Mouse (Mus musculus) mouse trophoblast stem cell (cell line): ENCODE data around the gene Slc44a2.
"Not testable (repeated sequence)": the region's sequence is repeated elsewhere in the genome, so short reads cannot be mapped to it uniquely, and the experiment has no call there.

Experiments used
- in situ Hi-C, 2 experiments: fragments of 300-500 bp; cut with MseI, MboI; formaldehyde crosslinking; loops; 2 replicates in 1 of 2; 3 replicates in 1 of 2; pipeline ENCODE4 v1.15.1; 2025

Slc44a2 gene

GRCm38 (mm10) chr9:21305065-21305464 is 15.4 kb upstream of the Slc44a2 start:
- in situ Hi-C loops, result no loop called here

- in situ Hi-C loops, result no loop called here
These were observed 11.3 kb upstream of the Slc44a2 start for GRCm38 (mm10) chr9:21309150-21309741.

GRCm38 (mm10) chr9:21311695-21312094 is 8.8 kb upstream of the Slc44a2 start:
- in situ Hi-C loops, result loop anchor here (5.0 kb wide), 2 partner anchors 41 to 46 kb away; no protein-coding TSS in a partner anchor

- in situ Hi-C loops, result loop anchor here (5.0 kb wide), 2 partner anchors 40 to 45 kb away; no protein-coding TSS in a partner anchor
These were observed 8.4 kb upstream of the Slc44a2 start, which contains the start of gene Ap1m2 for GRCm38 (mm10) chr9:21312134-21312533. Ap1m2 (minus strand) TSS chr9:21312337.

- in situ Hi-C loops, result loop anchor here (5.0 kb wide), 2 partner anchors 39 to 44 kb away; no protein-coding TSS in a partner anchor
These were observed 7.1 kb upstream of the Slc44a2 start for GRCm38 (mm10) chr9:21313394-21313793.

GRCm38 (mm10) chr9:21314367-21315140 is 5.9 kb upstream of the Slc44a2 start:
- in situ Hi-C loops, result loop anchor here (5.0 kb wide), 2 partner anchors 38 to 43 kb away; no protein-coding TSS in a partner anchor

GRCm38 (mm10) chr9:21315421-21315820 is 5.1 kb upstream of the Slc44a2 start:
- in situ Hi-C loops, result no loop called here

GRCm38 (mm10) chr9:21316696-21317095 is 3.8 kb upstream of the Slc44a2 start:
- in situ Hi-C loops, result no loop called here

- in situ Hi-C loops, result no loop called here
These were observed 1.7 kb upstream of the Slc44a2 start for GRCm38 (mm10) chr9:21318792-21319191.

- in situ Hi-C loops, result no loop called here
These were observed 995 bp upstream of the Slc44a2 start for GRCm38 (mm10) chr9:21319503-21319902.

- in situ Hi-C loops, result no loop called here
These were observed 249 bp upstream of the Slc44a2 start for GRCm38 (mm10) chr9:21320280-21320618.

- in situ Hi-C loops, result no loop called here
These were observed 976 bp downstream of the Slc44a2 start for GRCm38 (mm10) chr9:21321513-21321835.

- in situ Hi-C loops, result no loop called here
These were observed 1.9 kb downstream of the Slc44a2 start for GRCm38 (mm10) chr9:21322211-21322916.

- in situ Hi-C loops, result not testable (repeated sequence)
These were observed 2.4 kb downstream of the Slc44a2 start for GRCm38 (mm10) chr9:21322917-21323297.

GRCm38 (mm10) chr9:21324269-21324668 is 3.8 kb downstream of the Slc44a2 start:
- in situ Hi-C loops, result no loop called here

GRCm38 (mm10) chr9:21327569-21327968 is 7.1 kb downstream of the Slc44a2 start:
- in situ Hi-C loops, result no loop called here

GRCm38 (mm10) chr9:21328041-21328440 is 7.5 kb downstream of the Slc44a2 start:
- in situ Hi-C loops, result no loop called here

- in situ Hi-C loops, result no loop called here
These were observed 8.5 kb downstream of the Slc44a2 start for GRCm38 (mm10) chr9:21329041-21329440.

- in situ Hi-C loops, result no loop called here
These were observed 9.3 kb downstream of the Slc44a2 start for GRCm38 (mm10) chr9:21329699-21330289.

GRCm38 (mm10) chr9:21331365-21332140 is 11.1 kb downstream of the Slc44a2 start:
- in situ Hi-C loops, result no loop called here
